Mouse (Mus musculus): ENCODE measurements at regions not wholly inside any gene's neighbourhood (a gene's known extent, or its start where the extent isn't known, plus 50 kb on each side); places are given as distances from the start of the nearest gene placed in this dataset.

- Histone ChIP-seq H3K4me2 (ENCODE audit: low read length) (no peak overlapping the region), H3K9ac (ENCODE audit: low read length) (no peak overlapping the region), H3K36me3 (ENCODE audit: control insufficient read depth, insufficient read depth, low read length) (no peaks in the 10 kb centered on the region), H3K4me1 (replicated peaks; ENCODE audit: control insufficient read depth, insufficient read depth, low read length) (no peaks in the 10 kb centered on the region), H3K27me3 (replicated peaks; ENCODE audit: control insufficient read depth, insufficient read depth, low read length) (no peaks in the 10 kb centered on the region), H3K27ac (ENCODE audit: low read depth) (no peak overlapping the region), H3K4me3 (ENCODE audit: low read depth, low read length) (no peak overlapping the region), H3K9me3 (ENCODE audit: control insufficient read depth, low read length) (no peaks in the 10 kb centered on the region)
- 88% methylated on average over 2 of the region's 2 CpGs for WGBS
- ATAC-seq (replicated peaks; ENCODE audit: low FRiP score, low TSS enrichment, low read depth) (no peak), DNase-seq (ENCODE audit: low spot score) (no peak)
These were observed 609.5 kb downstream of the Rapgef2 start for GRCm38 (mm10) chr3:78676806-78677205.

GRCm38 (mm10) chr3:78674529-78675187, 611.7 kb downstream of the Rapgef2 start:
- Histone ChIP-seq H3K9ac (ENCODE audit: low read length) (no peak overlapping the region), H3K4me1 (replicated peaks; ENCODE audit: control insufficient read depth, insufficient read depth, low read length) (no peaks in the 10 kb centered on the region), H3K4me3 (ENCODE audit: low read depth, low read length) (no peak overlapping the region), H3K9me3 (ENCODE audit: control insufficient read depth, low read length) (no peaks in the 10 kb centered on the region), H3K4me2 (ENCODE audit: low read length) (no peak overlapping the region), H3K27ac (ENCODE audit: low read depth) (no peak overlapping the region), H3K36me3 (ENCODE audit: control insufficient read depth, insufficient read depth, low read length) (no peaks in the 10 kb centered on the region), H3K27me3 (replicated peaks; ENCODE audit: control insufficient read depth, insufficient read depth, low read length) (no peaks in the 10 kb centered on the region)
- ATAC-seq (replicated peaks; ENCODE audit: low FRiP score, low TSS enrichment, low read depth) (peak; percentile 62; the same call in 1 of the 2 replicates), DNase-seq (ENCODE audit: low spot score) (no peak)
- 67% methylated on average over 5 of the region's 5 CpGs for WGBS

DNA sequence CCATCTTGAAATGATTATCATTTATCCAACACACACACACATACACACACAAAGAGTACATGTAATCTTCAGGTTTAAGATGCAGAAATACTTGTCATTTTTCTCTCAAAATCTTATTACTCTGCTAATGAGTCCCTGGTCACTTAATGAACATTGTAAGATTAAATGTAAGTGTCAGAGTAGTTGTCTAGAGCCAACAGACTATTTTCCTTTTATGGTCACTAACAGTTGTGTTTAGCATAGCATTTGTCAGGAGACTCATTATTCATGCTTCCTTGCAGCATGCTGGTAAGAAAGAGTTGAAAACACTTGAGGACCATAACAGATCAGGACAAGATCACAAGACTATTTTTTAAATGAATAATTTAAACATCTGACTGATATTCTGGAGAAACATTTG, 618.3 kb downstream of the Rapgef2 start:
- Histone ChIP-seq H3K4me1 (replicated peaks; ENCODE audit: control insufficient read depth, insufficient read depth, low read length) (no peaks in the 10 kb centered on the region), H3K9ac (ENCODE audit: low read length) (no peak overlapping the region), H3K27me3 (replicated peaks; ENCODE audit: control insufficient read depth, insufficient read depth, low read length) (no peaks in the 10 kb centered on the region), H3K4me3 (ENCODE audit: low read depth, low read length) (no peak overlapping the region), H3K9me3 (ENCODE audit: control insufficient read depth, low read length) (no peaks in the 10 kb centered on the region), H3K36me3 (ENCODE audit: control insufficient read depth, insufficient read depth, low read length) (no peaks in the 10 kb centered on the region), H3K4me2 (ENCODE audit: low read length) (no peak overlapping the region), H3K27ac (ENCODE audit: low read depth) (no peak overlapping the region)
- ATAC-seq (replicated peaks; ENCODE audit: low FRiP score, low TSS enrichment, low read depth) (no peak), DNase-seq (ENCODE audit: low spot score) (no peak)

DNA sequence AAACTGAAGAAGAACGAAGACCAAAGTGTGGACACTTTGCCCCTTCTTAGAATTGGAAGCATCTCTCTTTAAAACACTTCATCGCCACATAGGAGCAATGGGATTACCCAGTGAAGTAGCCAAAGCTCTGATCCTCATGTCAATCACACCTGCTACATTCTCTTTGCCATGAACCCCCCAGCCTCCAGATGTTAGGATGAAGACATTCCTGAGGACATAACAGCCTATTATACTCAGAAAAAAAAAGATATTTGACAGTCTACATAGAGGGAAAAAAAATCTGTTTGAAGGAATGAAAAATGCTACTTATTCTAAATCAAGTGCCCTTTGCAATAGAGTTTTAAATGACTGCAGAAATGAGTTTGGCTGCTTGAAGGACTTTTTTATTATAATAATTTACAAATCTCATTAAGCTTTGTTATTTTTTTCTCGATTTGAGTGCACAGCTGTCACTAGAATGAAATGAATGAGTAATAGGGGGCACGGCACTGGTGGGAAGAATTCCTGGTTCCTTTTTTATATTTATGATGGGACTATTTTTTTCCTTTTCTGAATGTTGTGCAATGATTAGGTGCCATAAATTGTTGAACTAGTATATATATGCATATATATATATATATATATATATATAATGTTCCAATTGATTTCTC, 618.8 kb downstream of the Rapgef2 start:
- no peak overlapping the region for H3K9ac ChIP-seq (ENCODE audit: low read length)
- H3K27me3 ChIP-seq (replicated peaks; ENCODE audit: control insufficient read depth, insufficient read depth, low read length), result no peaks in the 10 kb centered on the region

DNA sequence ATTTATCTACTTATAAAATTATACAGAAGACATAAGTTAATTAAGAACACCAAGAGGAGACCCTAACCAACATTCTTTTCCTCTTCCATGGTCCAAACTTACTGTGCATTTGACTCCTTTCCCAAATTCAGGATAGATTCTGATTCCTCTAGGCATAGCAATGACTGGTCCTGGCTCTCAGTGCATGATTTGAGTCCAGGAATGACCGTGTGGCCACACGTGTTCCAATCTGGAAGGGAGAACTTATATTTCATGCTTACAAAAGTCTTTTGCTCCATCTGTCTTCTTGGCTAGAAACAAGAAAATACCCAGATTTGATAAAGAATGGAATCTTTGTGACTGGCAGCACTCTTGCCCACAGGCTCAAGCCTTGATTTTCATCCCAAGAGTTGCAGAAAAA, 638.2 kb downstream of the Rapgef2 start:
- Histone ChIP-seq H3K27ac (ENCODE audit: low read depth) (no peak overlapping the region), H3K9me3 (ENCODE audit: control insufficient read depth, low read length) (no peaks in the 10 kb centered on the region), H3K36me3 (ENCODE audit: control insufficient read depth, insufficient read depth, low read length) (no peaks in the 10 kb centered on the region), H3K4me1 (replicated peaks; ENCODE audit: control insufficient read depth, insufficient read depth, low read length) (no peaks in the 10 kb centered on the region), H3K9ac (ENCODE audit: low read length) (no peak overlapping the region), H3K4me3 (ENCODE audit: low read depth, low read length) (no peak overlapping the region), H3K27me3 (replicated peaks; ENCODE audit: control insufficient read depth, insufficient read depth, low read length) (no peaks in the 10 kb centered on the region), H3K4me2 (ENCODE audit: low read length) (no peak overlapping the region)
- WGBS, result 94% methylated on average over 2 of the region's 2 CpGs
- no peak for ATAC-seq (replicated peaks; ENCODE audit: low FRiP score, low TSS enrichment, low read depth)
- DNase-seq (ENCODE audit: low spot score), result no peak

More for the DNA sequence above, 618.8 kb downstream of the Rapgef2 start:
- no peak for ATAC-seq (replicated peaks; ENCODE audit: low FRiP score, low TSS enrichment, low read depth)
- no peak for DNase-seq (ENCODE audit: low spot score)
- H3K4me1 ChIP-seq (replicated peaks; ENCODE audit: control insufficient read depth, insufficient read depth, low read length), result no peaks in the 10 kb centered on the region
- H3K9me3 ChIP-seq (ENCODE audit: control insufficient read depth, low read length), result no peaks in the 10 kb centered on the region
- no peaks in the 10 kb centered on the region for H3K36me3 ChIP-seq (ENCODE audit: control insufficient read depth, insufficient read depth, low read length)
- H3K4me2 ChIP-seq (ENCODE audit: low read length), result no peak overlapping the region
- H3K4me3 ChIP-seq (ENCODE audit: low read depth, low read length), result no peak overlapping the region
- H3K27ac ChIP-seq (ENCODE audit: low read depth), result no peak overlapping the region
- WGBS, result 76% methylated on average over 4 of the region's 4 CpGs

- Histone ChIP-seq H3K9ac (ENCODE audit: low read length) (no peak overlapping the region), H3K9me3 (ENCODE audit: control insufficient read depth, low read length) (0 out of 2 replicates have a peak, but pooled peaks cover 4% of the 10 kb centered on the region), H3K27ac (ENCODE audit: low read depth) (no peak overlapping the region), H3K4me1 (replicated peaks; ENCODE audit: control insufficient read depth, insufficient read depth, low read length) (no peaks in the 10 kb centered on the region), H3K4me3 (ENCODE audit: low read depth, low read length) (no peak overlapping the region), H3K36me3 (ENCODE audit: control insufficient read depth, insufficient read depth, low read length) (no peaks in the 10 kb centered on the region), H3K27me3 (replicated peaks; ENCODE audit: control insufficient read depth, insufficient read depth, low read length) (no peaks in the 10 kb centered on the region), H3K4me2 (ENCODE audit: low read length) (no peak overlapping the region)
- ATAC-seq (replicated peaks; ENCODE audit: low FRiP score, low TSS enrichment, low read depth) (no peak), DNase-seq (ENCODE audit: low spot score) (no peak)
- 57% methylated on average over 4 of the region's 4 CpGs for WGBS
These were observed 650.9 kb downstream of the Rapgef2 start for GRCm38 (mm10) chr3:78635386-78635785.

DNA sequence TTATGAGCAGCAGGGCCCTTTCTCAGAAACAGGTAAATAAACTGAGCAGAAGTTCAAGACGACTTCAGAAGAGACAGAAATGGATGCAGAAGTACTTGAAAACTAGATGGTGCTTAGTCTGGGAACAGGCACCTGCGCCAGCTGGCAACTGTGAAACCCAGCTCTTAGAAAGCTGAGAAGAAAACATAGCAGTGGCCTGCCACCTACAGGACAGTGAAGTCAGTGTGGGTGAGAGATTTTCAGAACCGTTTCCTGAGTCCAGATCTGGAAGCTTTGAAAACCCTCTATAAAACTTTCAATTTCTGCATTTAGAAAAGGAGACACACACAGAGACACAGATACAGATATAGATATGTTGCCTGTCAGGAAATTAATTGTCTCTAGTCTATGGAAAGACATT, 667.4 kb downstream of the Rapgef2 start:
- Histone ChIP-seq H3K9ac (ENCODE audit: low read length) (no peak overlapping the region), H3K9me3 (ENCODE audit: control insufficient read depth, low read length) (no peaks in the 10 kb centered on the region), H3K27ac (ENCODE audit: low read depth) (no peak overlapping the region), H3K36me3 (ENCODE audit: control insufficient read depth, insufficient read depth, low read length) (no peaks in the 10 kb centered on the region), H3K4me1 (replicated peaks; ENCODE audit: control insufficient read depth, insufficient read depth, low read length) (no peaks in the 10 kb centered on the region), H3K27me3 (replicated peaks; ENCODE audit: control insufficient read depth, insufficient read depth, low read length) (no peaks in the 10 kb centered on the region), H3K4me3 (ENCODE audit: low read depth, low read length) (no peak overlapping the region), H3K4me2 (ENCODE audit: low read length) (no peak overlapping the region)
- ATAC-seq (replicated peaks; ENCODE audit: low FRiP score, low TSS enrichment, low read depth) (no peak), DNase-seq (ENCODE audit: low spot score) (no peak)
- WGBS, result 40% methylated on average over 3 of the region's 3 CpGs

DNA sequence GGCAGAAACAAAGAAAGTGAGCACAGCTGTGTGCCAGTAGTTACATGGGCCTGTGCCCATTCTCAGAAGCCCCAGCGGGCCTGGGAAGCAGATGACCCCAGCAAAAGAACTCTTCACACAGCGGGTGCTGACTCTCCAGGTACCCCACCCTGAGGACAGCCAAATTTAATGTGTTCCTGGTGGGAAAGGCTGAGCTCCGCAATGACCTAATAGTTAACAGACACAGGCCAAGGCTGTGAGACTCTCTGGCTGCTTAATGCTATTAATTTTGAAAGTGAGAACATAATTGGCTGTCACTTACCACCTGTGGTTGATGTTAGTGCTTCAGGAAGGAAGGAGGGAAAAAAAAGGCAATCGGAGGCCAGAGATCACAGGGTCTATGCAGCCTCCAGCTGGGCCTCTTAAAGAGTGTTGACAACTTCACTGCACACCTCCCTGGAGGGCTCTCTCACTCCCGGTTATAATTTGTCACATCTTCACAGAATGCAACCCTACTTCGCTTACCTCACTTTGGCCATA, 691.5 kb downstream of the Rapgef2 start:
- H3K4me3 ChIP-seq (ENCODE audit: low read depth, low read length), result no peak overlapping the region
- WGBS, result 24% methylated on average over 6 of the region's 6 CpGs
- H3K36me3 ChIP-seq (ENCODE audit: control insufficient read depth, insufficient read depth, low read length), result no peaks in the 10 kb centered on the region
- no peaks in the 10 kb centered on the region for H3K27me3 ChIP-seq (replicated peaks; ENCODE audit: control insufficient read depth, insufficient read depth, low read length)
- ATAC-seq (replicated peaks; ENCODE audit: low FRiP score, low TSS enrichment, low read depth), result no peak
- H3K9me3 ChIP-seq (ENCODE audit: control insufficient read depth, low read length), result no peaks in the 10 kb centered on the region
- no peak overlapping the region for H3K27ac ChIP-seq (ENCODE audit: low read depth)
- no peaks in the 10 kb centered on the region for H3K4me1 ChIP-seq (replicated peaks; ENCODE audit: control insufficient read depth, insufficient read depth, low read length)
- H3K9ac ChIP-seq (ENCODE audit: low read length), result no peak overlapping the region
- H3K4me2 ChIP-seq (ENCODE audit: low read length), result no peak overlapping the region
- DNase-seq (ENCODE audit: low spot score), result no peak

GRCm38 (mm10) chr3:78594305-78594704, 692.0 kb downstream of the Rapgef2 start:
- Histone ChIP-seq H3K27me3 (replicated peaks; ENCODE audit: control insufficient read depth, insufficient read depth, low read length) (no peaks in the 10 kb centered on the region), H3K9me3 (ENCODE audit: control insufficient read depth, low read length) (no peaks in the 10 kb centered on the region), H3K36me3 (ENCODE audit: control insufficient read depth, insufficient read depth, low read length) (no peaks in the 10 kb centered on the region), H3K4me1 (replicated peaks; ENCODE audit: control insufficient read depth, insufficient read depth, low read length) (no peaks in the 10 kb centered on the region), H3K4me2 (ENCODE audit: low read length) (no peak overlapping the region), H3K4me3 (ENCODE audit: low read depth, low read length) (no peak overlapping the region), H3K9ac (ENCODE audit: low read length) (no peak overlapping the region), H3K27ac (ENCODE audit: low read depth) (no peak overlapping the region)
- WGBS, result 73% methylated on average over 11 of the region's 11 CpGs
- DNase-seq (ENCODE audit: low spot score) (no peak), ATAC-seq (replicated peaks; ENCODE audit: low FRiP score, low TSS enrichment, low read depth) (no peak)

Data from intestine, embryonic 14.5 days (tissue).